Mouse (Mus musculus) left cerebral cortex, adult 18-20 months (tissue): Measurements from ENCODE around the gene Gm9376. TPM values are rescaled to one million over a fixed set of nuclear protein-coding genes. Genes with fewer than 3 reads are reported as not detected.
A peak's percentile ranks its signal among the peaks of the same experiment; 100 is the strongest.

Source experiments
- DNase-seq, 2 experiments: peaks; one replicate each; pipeline ENCODE4 v3.0.0; 2021 to 2022; ENCODE audit warnings: low spot score in 2 of 2, mixed read lengths in 1 of 2
- long read RNA-seq, 2 experiments: library from polyadenylated mRNA; stranded (forward); transcript quantifications; one replicate each; pipeline ENCODE4 v2.0.0; 2021
- total RNA-seq, 2 experiments: library from RNA; stranded (reverse); gene quantifications; 2 replicates each; pipeline ENCODE4 v1.2.3; 2021

Gene Gm9376
- total RNA-seq, result not detected
- long read RNA-seq, experiment 1, result 0 reads
- long read RNA-seq, experiment 2, result 0 reads

DNA sequence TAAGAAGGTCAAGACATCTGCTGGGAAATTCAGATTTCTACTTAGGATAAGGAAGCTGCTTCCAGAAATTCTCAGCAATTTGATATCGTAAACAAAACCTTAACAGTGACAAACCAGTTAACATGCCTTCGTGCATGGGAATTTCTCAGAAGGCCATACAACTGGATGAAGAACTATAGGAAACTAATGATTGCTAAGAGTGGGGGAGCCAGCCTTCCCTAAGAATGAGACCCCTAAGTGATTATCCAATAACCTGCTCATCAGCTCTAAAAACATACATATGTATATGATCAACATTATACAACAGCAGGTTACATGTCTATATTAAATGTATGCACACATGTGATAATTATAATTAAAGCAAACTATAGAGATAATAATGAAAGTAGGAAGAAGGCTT is at the start of gene Gm9376:
Gene Gm9376, plus strand, starts transcription at position 301 of the 400 bp plus-strand sequence.
- DNase-seq, result no peak

DNA sequence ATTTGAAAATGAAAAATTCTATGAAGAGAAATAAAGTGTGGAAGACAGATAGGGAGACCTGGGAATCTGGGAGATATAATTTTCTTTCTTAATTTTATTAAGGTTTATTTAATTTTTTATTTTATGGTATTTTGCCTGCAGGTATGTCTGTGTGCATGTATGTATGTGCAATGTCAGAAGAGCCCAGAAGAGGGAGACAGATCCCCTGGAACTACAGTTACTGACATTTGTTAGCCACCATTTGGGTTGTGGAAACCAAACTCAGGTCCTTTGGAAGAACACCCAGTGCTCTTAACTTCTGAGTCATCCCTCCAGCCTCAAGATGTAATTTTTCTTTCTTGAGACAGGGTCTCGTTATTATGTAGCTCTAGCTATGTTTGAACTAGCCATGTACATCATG is 45.9 kb upstream of the Gm9376 start:
- no peak for DNase-seq

DNA sequence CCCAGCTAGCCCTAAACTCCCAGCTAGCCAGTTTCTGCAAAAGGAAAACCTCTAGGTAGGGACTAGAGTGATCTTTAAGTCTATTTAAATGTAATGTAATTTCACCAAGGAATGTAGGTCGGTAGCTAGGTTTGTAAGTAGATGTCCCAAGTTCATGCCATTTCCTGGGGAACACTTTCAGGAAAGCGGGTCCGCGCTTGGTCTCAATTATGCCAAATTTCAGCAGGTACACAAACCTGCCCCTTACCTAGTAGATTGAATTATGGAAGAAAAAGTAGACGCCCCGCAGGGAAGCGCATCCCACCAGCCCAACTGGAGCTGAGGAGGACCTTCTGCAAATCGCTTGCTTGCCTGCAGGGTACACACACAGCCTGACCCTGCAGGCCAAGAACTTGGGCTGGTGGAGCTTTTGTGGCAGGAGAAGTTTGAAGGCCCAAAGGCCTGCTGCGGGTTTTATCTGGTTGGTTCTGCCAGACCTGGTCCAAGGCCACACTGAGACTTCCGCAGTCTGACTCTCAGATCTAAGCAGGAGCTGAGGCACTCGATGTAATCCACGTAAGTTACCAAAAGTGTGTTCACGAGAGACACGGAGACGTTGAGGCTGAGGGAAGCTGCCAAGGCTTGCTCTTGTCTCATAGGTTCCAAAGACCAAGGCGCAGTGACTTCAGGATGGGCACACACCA is 41.6 kb upstream of the Gm9376 start:
- no peak for DNase-seq

DNA sequence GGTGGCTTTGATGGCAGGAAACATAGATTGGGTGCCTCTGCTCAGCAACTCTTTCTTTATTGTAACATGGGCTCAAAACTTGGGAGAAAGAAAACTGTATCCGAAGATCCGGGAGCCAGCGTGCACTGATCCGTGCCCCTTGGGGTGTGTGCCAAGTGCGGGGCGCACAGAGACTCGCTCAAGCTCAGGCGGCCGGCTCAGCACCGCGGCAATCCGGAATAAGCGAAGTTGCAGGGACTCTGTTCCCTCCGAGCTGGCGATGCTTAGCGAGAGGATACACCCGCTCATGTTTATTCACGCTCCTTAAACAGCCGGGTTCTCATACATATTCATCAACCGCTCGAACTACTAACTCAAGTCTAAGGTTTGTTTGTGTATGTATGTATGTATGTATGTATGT is 40.8 kb upstream of the Gm9376 start:
- DNase-seq, result no peak

DNA sequence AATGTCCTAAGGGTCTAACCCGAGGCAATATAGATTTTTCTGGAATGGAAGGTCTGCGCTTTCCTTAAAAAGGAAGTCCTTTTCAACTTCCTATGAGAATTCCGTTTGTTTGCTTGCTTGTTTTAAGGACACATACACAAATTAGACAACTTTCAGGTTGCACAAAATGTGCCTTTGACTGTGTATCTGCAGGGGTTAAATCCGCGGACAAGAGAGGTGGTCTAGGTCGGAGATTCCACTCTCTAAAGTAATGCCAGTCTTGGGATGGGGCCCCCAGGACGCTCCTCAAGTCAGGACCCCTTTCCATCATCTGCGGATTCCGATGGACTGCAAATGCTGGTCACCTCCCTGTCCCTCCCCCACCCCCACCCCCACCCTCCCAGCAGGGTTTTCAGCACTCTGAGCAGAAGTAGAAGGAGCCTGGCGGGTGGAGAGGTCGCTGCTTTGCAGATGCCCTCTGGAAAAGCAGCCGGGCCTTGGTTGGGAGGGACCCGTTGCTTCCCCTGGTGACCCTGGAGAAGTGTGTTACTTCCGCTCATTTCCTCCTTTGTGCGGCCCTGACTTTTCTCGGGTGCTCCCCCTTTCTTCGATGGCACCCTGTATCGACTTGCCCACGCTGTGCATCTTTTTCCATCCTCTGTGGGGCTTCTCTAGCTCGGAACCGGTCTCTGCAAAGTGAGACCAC is 40.1 kb upstream of the Gm9376 start:
- no peak for DNase-seq

DNA sequence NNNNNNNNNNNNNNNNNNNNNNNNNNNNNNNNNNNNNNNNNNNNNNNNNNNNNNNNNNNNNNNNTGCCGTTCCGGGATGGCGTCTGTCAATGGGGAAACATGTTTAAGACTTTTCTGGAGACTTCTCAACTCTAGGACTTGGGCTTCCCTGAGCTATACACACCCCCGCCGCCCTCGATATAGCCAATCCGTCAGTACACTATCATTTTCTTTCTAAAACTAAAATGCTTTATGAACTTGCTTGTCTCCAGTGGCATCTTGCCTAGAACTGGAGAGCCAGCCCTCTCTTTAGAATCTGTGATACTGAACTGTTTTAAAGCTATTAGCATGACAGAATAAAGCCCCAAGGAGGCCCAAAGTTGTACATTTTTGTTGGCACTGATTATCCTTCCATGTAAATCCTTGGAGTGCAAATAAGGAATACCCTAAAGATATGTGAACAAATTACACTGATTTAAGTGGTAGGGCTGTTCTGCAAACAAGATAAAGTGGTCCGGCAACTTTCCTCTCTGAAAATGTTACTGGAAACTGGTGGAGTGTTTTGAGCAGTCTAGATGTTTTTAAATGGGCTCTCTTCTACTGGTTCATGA is 34.3 kb upstream of the Gm9376 start:
- DNase-seq, result no peak

DNA sequence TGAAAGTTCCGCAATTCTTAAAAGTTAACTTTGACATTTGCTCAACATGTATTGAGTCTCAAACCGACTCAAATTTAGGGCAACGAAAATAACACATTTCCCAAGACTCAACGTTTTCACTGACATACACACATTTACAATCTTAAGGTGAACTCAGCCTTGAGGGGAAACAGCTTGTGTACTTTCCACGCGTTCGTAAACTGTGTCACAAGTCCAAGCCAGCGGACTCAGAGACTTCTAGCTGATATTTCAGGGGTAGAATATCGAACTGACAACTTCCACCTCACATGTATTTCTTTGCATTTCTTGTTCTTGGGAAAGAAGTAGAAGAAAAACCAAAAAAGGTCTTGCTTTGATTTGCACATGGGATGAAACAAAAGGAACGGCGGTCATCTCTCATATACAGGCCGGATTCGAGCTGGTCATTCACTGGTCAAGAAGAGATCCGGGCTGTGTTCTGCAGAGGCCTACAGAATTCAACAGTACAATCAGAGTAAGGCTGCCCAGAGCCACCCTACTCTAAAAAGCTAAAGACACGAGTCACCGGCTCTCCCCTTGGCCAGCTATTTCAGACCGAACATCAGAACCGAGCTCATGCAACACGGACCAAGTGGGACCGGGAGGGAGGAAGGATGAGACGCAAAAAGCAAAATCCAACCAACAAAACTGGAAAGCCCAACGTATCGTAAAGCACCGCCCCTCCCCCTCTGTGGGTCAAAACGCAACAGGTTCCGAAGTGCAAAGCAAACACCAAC is 32.8 kb upstream of the Gm9376 start:
- DNase-seq, result no peak

DNA sequence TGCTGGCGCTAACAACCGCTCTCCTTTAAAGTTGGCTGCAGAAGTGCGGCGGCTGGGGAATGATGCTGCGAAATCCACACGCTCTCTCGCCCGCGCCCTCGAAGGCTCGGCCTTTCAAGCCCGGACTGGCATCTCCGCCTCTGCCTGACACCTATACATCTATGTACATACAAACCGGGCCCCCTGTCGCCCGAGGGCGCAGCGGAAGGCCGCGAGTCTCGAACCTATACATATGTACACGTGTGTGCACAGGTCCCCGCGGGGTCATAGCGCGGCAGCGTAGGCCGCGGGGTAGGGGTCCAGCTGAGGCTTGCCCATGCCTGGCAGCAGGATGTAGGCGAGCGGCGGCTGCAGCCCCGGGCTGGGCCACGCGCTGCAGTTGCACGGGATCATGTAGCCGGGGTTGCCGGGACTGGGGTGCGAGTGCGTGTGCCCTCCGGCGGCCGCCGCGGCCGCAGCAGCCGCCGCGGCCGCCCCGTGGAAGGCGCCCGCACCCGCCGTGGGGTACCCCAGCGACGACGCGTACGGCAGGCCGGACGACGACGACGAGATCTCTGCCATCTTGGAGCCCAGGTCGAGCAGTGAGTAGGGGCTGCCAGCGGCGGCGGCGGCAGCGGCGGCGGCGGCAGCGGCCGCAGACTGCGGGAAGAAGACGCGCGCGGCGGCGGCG is 32.1 kb upstream of the Gm9376 start:
- no peak for DNase-seq

DNA sequence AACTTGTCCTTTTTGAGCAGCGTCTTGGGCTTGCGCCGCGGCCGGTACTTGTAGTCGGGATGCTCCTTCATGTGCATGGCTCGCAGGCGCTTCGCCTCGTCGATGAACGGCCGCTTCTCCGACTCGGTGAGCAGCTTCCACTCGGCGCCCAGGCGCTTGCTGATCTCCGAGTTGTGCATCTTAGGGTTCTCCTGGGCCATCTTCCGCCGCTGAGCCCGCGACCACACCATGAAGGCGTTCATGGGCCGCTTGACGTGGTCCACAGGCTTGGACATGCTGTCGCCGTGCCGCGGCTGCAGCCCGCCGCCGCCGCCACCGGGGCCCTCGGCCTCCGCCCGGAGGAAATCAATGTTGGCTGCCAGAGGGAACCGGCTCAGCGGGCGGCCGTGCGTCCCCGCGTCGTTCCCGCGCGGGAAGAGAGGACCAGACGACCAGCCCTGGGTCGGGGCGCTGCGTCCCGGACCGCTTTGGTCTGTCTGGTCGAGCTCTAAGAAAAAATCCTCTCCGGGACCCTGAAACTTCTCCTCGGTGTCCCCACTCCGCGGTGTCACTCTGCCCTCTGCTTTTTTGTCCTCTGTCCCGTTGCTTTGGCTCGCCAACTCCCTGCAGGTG is 31.3 kb upstream of the Gm9376 start:
- peak in 1 of 2 experiments; percentile 10 for DNase-seq

DNA sequence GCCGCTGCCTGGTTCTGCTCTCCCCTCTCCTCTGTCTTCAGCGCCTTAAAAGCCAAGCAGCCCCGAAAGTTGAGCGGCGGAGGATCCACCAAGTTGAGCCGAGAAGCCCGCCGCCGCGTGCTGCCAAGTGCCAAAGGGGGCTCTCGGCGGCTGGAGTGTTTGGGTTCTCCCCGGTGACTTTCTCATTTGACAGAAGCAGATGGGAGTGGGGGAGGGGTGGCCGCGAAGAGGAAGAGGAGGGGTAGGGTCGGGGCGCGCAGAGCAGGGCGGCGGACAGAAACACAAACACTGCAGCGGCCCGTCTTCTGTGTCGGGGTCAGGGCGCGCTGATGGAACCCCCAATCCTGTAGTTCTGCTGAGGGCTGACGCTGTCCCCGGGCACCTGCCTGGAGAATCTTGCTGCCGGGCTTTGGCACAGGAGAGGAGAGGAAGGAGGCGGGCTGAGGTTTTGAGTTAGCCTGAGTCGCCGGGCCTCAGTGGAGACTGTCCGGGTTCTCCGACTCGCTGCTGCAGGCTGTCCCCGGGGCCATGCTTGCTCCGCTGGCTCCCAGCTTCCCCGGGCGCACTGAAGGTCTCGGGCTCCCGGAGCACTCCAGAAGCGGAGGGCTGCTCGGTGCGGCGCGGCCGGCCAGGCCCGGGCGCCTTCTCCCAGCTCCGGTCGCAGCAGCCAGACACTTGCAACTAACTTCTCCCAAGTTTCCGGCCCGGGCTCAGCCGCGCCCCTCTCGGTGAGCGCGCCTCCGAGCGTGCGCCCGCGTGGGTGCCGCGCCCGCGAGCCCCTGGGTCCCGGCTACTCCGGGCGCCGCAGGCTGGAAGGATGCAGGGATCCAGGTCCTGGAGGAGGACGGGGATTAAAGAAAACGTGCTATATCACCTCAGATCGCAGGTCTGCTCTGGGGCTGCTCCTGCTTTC is 30.5 kb upstream of the Gm9376 start:
- DNase-seq, result peak in 1 of 2 experiments; percentile 26

DNA sequence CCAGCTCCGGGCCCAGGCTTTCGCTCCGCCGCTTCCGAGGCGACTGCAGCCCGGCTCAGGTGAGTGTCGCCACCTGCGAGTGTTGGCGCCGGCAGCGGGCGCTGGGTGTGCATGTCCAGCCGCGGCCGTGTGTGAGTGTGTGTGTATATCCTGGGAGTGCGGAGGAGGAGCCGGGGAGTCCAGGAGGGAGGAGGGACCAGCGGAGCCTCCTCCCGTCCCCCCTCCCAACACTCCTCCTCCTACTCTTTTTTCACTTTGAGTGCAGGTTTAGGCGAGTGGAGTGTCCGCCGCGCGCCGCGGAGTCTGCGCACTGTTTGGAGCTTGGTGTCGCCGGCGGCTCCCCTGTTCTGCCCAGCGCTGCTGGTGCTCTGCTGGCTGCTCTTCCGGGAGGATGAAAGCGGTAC is 29.9 kb upstream of the Gm9376 start, which contains the start of gene Sox21:
Gene Sox21, minus strand, starts transcription at position 145 of the 404 bp plus-strand sequence.
- DNase-seq, result peak in 1 of 2 experiments; percentile 39

DNA sequence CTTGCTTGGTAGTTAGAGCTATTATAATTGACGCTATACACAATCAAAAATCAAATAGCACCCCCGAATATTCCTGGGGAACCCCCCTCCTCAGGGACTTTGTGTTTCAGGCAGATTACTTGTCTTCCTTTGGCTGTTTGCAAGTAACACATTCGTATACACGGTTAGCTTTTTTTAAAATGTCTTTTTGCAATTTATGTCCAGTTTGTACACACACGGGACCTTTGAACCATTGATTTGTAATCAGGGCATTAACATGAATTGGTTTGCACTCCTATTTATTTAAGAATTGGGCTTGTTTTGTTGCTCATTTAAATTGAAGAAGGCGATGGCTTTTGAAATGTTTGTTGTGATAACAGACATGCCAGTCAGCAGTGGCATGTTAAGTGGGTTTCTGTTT is 29.0 kb upstream of the Gm9376 start:
- DNase-seq, result no peak

DNA sequence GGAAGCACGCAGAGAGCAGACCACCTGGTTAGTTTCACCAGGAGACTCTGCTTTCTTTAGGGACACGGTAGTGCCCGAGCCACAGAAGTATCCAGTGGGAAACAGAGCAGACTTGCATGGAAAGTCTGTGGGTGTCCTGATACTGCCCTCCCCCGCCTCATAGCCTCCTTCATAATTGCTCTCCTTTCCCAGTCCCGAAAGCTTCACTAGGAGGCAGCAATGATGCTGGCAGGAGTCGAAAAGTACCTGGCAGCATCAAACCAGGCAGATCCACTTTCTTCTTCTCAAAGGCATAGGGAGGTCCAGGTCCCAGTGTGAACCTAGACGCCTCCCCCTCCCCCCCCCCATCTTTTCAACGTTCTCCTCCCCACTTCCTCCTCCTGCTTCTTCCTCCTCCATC is 27.4 kb upstream of the Gm9376 start:
- DNase-seq, result no peak

DNA sequence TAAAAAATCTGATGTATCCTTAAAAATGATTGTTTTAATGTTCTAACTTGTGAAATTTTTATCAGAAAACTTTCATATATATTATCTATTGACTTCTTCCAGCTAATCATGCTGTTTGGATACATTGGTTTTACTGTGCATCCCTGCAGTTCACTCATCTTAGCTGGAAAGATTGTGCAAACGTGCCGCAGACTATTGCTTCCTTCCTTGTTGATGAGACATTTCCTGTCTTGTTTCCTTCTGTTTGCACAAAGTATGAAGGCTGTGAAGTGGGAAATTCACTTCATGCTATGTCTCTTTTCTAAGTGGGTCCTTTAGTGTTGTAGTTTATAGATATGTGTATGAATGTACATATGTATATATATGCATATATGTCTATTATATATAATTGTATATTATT is 25.3 kb upstream of the Gm9376 start:
- DNase-seq, result no peak

DNA sequence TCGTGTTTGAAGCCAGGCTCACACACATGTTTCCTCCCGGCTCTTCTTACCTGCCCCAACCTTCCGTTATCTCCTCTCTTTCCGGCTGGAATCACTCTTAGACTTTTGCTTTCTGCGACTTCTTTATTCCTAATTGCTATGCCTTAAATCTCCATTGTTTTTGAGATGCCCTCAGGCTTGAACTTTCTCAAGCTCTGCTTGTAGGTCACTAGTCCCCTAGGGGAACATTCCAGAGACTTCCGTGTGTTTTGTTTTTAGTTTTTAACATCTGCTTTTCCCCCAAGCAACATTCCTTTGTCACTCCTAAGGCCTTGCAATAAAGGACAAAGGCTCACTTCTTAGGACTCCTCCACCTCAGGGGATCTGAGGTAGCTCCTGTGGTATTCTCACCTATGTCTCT is 13.4 kb upstream of the Gm9376 start:
- DNase-seq, result no peak

DNA sequence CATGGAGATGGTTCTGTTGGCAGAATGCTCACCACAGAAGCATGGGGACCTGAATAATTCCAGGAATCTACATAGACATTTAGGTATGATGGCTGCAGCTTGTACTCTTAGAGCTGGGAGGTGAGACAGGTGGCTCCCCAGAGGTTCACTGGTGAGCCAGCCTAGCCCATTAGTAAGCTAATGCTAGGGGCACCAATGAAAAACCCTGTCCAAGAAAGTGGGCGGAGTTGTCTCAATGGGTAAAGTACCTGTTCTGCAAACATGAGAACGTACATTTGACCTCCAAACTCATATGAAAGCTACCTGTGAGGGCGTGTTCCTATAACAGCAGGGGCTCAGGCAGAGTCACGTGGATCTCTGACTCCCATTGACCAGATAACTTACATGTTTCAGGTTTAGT is 2.1 kb downstream of the Gm9376 start:
- no peak for DNase-seq

DNA sequence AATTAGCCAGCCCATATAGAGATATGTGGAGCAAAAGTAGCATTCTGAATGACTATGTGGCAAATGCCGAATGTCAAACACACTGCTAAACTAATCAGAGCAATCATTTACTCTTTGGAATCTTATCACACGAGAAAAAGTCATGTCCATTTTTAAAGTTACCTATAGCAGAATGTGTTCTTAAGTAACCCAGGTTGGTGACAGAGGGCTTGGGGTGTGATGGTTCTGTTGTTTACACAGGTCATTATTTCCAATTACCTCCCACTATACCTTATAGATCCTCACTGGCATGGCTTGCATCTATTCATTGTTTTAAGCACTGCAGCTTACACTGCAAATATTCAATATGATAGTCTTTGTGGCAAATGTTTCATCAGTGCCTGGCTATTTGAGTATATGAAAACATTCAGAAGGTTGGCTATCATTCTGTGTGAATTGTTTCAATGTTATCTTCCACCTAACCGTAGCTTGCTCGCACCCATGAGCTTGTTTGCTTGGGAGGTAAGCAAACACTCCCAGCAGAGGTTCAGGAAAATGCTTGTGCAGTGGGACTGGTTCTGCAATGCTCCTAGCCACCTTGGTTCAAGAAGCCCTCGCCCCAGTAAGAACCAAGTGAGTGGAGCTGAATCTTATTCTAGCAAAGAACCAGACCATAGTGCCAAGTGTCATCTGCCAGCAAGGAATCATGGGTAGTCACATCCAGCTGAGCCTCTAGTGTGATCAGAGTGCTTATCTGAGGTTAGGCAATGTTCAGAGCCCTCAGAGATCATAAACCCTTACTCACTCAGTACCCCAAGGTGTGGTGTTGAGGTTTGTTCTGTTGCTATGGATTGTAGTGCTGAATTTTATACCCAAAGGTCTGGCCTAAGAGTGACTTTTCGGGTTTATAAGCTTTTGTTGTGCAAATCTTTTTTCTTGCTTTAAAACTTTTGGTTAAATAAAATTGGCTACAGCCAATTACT is 6.1 kb downstream of the Gm9376 start:
- DNase-seq, result no peak

DNA sequence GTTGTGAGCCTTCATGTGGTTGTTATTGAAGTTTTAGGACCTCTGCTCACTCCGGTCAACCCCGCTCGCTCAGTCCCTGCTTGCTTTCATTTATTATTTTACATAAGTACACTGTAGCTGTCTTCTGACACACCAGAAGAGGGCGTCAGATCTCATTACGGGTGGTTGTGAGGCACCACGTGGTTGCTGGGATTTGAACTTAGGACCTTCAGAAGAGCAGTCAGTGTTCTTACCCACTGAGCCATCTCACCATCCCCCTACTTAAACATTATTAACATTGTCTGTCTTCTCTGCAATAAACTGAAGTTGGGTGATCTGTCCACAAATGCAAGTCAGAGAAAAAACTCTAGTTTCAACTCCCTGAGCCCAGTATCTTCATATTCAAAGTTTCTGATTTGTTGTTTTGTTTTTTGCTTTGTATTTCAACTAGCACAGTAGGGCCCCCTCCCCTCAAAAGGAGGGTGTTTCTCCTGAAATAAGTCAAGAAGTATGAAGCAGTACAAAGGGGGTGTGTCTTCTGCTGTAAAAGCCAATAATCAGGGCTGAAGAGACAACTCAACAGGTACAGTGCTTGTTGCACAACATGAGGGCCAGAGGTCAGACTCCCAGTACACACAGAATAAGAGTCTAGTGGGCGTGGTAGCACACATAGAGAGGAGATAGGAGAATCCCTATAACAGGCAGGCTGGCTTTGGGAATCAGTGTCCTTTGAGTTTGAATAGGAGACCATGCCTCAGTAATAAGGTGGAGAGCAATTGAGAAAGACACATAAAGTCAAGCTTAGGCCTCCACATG is 11.1 kb downstream of the Gm9376 start:
- DNase-seq, result no peak
